Mouse (Mus musculus) urinary bladder, adult 18-20 months (tissue): Measurements from ENCODE around the gene Fbn1.

Experiments
- DNase-seq, 2 experiments: peaks; one replicate each; pipeline ENCODE4 v3.0.0; 2022; ENCODE audit warnings: low spot score in 2 of 2, mixed read lengths in 2 of 2

Fbn1 gene

DNA sequence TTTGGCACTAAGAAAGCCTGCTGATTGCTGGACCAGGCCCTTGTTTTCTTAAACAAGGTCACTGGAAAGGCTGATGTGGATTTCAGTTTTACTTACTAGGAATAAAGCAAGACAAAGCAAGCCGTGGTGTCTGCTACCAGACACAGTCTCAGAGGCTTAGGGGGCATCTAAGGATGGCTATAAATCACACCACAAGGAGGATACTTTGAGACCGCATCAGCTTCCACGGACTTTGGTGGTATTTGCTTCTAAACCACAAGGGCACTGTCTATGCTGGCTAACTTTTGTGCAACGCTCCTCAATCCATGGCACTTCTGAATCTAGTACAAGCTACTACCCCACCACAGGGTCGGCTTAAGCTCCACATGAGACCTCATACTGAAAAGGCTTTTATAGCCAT is 167.4 kb downstream of the Fbn1 start:
- DNase-seq: no peak

DNA sequence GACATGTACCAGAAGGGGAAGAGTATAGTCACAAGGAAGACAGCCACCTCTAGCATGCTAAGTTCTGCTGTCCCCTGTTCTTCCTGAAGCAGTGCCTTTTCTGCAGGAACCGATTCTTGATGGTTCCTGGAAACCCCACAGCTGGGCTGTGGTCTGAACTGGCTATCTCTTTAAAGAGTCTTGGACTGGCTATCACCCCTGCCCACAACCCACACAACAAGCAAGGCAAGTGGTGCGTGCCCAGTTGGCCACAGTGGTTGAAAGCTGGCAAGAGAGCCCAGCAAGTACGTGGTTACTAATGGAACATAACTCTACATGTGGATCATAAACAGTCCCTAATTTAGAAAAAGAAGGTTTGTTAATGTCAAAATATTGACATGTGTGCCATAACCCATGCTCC is 170.6 kb downstream of the Fbn1 start:
- DNase-seq: no peak

DNA sequence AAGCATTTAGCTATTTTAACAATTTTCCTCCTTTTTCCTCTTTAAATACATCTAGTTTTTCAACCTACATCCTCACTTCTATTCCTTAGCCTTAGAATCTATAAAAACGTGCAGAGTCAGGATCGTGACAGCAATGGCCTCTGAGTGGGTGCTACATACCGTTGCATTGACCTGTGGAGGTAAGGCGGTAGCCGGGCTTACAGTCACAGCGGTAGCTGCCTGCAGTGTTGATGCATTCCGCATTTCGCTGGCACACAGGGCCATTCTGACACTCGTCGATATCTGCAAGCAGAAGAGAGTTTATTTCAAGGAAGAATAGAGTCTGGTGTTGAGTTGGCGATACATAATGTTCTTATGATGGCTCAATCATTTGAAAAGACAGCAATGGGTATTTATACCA is 172.6 kb downstream of the Fbn1 start:
- no peak for DNase-seq

DNA sequence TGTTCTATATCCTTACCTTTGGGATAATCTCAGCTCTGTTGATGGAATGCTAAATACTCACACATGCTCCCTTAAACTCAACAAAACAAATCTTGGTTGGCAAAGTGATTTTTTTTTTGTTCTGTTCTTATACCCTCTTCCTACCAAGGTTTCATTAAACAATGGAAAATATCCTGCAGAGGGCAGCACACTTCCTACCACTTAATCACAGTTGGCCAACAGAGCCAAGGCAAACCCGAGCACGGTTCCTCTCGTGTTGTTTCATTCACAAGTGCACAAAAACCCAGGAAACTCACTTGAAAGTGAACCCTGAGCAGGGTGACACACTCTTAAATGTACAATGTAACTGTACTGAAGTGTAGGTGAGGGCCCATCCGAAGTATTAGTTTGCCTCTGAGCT is 173.6 kb downstream of the Fbn1 start:
- DNase-seq: no peak

DNA sequence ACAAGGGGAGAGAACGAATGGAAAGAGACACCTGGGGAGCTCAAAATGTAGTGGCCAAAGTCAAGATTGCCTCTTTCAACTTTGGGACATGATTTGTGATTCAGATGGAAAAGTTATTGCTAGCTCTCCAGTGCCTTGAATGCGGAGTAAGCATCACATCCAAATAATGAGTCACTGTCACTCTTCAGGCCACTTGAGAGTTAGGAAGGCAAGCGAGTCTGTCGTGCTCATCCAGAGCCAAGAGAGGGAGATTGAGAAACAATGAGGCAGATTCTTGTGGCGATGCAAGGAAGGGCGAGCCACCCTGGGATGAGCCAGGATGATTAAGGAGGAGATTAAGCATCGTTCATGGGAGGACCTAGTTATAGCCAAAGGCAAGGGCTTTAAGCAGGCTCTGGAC is 176.2 kb downstream of the Fbn1 start:
- no peak for DNase-seq

DNA sequence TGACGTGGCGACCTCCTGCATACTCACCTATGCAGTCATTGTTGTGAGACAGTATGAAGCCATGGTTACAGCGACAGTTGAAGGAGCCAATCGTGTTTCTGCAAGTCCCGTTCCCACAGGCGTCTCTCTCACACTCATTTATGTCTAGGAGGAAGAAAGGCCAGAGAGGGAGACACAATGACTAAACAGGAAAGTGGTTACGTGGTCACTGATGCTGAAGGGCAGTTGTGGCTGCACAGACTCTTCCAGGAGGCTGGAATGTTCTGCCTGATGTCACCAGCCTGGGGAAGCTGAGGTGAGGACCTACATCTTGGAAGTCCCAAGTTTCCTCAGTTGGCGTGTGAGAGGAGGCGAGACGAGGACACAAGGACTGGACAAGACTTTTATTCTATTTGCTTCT is 177.3 kb downstream of the Fbn1 start:
- DNase-seq: no peak

DNA sequence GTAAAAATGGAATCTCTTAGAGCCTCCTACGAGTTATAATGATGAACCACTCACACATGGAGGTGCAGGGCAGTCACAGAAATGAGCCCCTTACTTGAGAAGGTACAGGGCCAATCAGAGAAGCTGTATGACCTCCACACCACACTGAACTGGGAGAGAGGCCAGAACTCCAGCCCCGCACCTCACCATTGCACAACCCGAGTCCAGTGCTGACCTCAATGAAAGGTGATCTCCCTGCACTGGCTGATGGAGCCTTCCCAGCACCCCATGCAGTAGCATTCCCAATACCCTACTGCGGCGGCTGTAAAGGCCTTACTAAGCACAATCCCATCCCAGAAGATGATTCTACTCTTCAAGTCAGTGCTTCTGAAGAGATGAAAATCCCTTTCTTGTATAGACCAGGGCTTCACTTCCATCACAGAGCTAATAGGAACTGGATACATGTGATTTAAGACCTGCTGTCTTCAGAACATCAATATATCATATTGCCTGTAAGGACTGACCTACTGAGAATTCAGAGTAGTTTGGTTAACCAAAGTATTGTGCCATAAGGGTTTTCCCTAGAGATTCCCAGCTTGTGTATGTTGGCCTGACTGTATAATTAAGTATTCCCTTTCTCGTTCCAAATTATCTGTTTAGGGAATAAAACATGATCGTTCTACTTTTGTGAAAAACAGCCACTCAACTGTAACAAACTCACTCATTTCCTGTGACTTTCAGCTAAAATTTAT is 182.5 kb downstream of the Fbn1 start:
- no peak for DNase-seq

DNA sequence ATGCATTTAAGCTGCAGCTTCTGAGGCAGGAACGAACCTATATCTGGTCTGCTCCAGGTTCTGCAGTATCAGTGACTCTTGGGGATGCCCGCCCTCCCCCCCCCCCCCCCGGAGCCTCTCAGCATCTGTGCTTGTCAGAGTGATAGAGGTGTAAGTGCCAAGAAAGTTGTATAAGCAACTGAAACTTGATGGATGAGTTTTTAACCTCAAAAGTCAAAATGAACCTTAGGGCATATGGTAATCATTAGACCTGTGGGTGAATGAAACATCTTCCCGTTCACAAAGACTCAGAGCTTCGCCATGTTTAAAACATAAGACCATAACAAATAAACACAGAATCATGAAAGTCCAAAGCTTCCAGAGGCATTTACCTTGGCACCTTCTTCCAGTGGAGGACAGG is 183.3 kb downstream of the Fbn1 start:
- no peak for DNase-seq

DNA sequence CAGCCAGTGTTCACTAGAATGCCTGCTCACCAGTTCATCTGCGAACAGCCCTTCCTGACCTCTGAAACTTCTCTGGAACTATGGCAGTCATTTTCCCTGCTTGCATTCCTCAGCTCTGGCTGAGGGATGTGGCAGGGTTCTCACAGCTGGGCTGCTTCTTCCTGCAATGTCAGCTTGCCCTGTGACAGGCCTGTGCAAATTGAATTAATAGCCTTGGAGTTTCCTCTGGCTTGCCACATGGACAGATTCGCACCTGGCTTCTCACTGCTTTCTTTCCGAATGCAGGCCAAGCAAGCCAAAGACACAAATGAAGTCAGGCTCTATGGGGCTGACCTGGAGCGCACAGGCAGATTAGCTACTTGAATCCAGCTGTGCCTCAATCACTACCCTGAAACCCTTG is 184.4 kb downstream of the Fbn1 start:
- DNase-seq: no peak

DNA sequence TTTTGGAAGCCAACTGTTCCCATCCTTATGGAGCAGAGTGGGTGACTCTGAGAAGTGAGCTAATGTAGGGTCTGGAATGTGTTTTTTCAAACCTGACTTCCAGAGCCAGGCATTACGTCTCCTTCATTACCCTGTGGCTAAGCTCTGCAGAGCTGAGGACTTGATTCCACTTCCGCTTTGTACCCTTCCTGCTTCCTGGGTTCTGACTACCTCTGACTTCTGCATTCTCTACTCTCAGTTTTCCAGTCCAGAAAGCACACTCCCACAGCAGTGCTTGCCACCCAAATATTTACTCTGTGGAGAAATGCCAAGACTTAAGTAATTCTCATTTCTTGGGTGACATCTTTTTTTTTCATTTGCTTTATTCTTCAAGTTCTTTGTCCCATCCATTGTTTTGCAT is 185.2 kb downstream of the Fbn1 start:
- no peak for DNase-seq

DNA sequence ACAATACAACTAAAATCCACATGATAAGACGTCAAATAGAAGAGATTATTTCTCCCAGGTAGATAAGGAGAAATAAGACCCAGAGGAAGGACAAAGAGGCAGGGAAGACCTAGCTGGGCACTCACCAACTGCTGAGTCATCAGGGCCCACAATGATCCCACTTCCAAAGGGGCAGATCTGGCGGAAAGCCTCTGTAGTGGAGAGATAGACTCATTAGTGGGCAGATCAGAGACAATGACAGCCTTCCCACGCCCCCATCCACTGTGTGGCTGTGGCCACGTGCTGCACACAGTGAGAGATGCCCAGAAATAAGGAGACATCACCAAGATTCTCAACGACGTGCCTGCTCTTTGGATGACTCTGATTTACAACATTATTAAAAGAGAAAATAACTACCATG is 186.7 kb downstream of the Fbn1 start:
- DNase-seq: no peak

DNA sequence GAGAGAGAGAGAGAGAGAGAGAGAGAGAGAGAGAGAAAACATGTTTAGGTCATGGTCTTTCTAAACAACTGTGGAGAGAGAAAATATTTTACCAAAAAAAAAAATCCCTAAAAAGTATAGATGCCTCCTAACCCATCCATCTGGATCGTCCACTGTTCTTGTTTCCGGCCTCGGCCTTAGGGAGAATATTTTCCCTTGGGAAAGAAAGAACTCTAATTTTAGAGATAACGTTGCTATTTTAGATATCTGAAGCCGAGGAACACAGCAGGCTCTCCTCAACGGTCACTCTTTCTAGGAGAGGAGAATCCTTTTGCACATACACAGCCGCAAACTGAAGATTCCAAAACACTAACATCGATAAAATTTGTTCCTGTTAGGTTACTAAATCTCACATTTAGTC is 188.1 kb downstream of the Fbn1 start:
- no peak for DNase-seq

DNA sequence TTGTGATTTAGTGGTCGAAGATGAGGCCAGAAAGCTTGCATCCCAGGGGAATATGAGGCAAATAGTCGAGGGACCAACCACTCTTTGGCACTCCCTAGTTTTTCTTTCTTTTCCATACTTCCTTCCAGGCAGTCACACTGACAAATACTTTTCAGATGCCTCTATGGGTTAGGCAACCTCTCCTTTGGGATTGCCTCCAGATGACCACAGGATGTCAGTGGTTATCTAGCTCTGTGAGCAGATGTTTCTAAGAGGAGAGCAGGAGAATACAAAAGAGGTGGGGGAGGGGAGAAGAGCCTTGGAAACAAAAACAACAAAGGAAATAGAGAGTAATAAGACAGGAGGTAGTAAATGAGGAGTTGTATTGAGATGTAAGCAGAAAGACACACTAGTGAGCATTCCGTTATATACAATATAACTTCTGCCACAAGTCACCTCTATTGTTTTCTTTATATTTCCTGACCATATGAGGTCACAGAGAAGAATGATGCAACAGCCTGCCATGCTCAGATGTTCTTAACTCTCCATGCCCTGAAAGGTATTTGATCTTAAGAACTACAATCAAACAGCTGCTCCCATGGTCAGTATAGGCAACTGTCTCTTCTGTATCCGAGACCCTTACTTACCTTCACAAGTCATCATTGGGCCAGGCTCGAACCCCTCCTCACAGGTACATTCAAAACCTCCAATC is 189.3 kb downstream of the Fbn1 start:
- DNase-seq: no peak

DNA sequence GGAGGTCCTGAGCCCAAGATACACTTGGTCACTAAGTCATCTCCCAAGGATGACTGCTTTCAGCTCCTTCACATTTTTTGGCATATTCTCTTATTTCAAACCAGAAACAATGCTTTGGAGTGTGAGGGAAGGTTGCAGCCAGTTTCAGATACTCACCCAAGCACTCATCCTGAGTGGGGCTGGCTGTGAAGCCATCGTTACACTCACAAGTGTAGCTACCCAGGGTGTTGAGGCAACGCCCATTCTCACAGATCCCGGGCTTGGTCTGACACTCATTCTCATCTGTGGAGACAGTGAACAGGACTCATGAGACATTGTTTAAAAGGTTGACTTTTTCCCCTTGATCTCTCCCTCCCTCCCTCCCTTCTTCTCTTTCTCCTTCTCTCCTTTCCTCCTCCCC is 192.6 kb downstream of the Fbn1 start:
- DNase-seq: no peak

DNA sequence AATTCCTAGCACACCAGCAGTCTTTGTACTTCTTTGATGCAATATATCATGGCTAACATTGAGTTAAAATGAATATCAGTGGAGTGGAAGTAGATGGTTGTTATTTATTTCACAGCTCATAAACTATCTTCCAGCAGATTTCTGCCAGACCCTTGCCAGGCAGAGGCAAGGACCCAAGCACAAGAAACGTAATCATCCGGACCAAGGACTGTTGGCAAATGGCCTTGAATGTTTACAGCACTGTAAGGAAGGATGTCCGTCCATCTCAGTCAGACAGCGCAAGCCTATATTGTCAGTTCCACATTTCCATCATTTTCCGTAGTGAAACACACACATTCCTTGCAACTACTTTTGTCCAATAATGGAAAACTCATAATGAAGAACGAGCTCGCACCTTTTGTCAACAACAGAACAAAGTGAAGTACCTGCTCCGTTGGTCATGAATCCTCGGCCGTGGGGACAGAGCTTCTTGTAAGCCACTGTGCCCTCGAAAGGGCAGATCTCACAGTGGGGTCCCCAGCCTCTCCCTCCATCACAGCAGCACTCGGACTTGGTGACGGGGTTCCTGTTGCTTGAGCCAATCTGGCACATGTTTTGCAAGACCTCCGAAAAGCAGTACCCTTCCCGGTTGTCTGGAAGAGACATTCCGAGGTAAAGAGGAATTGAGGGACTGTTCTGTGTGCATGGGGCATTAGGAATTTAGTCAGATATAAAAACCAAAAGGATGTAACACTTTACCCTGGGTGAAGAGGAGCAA is 193.4 kb downstream of the Fbn1 start:
- no peak for DNase-seq

DNA sequence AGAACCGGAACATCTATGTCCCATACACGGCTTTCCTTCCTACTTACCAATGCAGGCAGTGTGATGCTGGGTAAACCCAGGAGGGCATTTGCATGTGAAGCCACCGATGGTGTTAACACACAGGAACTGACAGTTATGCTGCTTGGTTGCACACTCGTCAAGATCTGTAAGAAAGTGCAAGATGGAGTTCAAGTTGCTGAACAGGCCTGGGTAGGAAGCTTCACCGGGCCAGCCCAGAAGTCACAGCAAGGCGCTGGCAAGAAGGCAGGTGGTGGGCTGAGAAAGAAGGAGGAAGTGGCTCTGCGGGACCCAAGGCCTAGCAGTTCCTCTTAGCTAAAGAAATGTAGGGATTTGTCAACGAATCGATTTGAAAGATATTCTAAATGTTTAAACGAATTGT is 198.1 kb downstream of the Fbn1 start:
- DNase-seq: no peak

DNA sequence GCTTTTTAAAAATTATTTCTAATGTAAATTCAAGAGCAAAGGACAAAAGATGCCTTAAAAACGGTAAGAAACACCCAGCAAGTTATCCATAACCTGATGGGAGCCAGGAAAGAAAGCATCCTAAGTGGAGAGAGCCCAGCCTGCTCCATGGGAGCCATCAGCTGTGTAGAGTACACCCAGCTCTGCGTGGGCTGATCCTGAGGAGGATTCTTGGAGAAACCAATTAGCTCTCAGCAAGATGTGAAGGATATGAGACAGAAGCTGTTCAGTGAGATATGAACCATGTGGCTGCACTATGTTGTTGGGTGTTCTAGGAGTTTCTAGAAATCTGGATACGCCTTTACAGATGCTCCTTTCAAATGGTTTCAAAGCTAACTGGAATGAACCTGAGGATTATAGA is 202.1 kb downstream of the Fbn1 start:
- DNase-seq: no peak

DNA sequence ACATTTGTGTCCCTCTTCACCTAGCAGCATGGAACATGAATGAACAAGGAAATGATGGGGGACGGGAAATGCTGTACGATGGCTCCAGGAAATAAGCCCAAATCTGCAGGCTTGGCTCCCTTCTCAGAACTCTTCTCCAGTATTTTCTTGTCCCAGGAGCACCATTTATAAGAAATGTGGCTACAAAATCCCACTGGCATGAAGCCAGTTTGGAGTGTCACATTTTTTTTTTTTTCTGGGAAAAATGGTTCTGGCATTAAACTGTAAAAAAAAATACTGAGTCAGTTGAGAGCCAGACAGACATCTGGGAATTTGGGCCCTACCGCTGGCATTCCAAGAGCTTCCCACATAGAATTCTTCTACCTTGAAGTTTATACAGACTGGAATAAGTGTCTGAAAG is 203.0 kb downstream of the Fbn1 start:
- no peak for DNase-seq

DNA sequence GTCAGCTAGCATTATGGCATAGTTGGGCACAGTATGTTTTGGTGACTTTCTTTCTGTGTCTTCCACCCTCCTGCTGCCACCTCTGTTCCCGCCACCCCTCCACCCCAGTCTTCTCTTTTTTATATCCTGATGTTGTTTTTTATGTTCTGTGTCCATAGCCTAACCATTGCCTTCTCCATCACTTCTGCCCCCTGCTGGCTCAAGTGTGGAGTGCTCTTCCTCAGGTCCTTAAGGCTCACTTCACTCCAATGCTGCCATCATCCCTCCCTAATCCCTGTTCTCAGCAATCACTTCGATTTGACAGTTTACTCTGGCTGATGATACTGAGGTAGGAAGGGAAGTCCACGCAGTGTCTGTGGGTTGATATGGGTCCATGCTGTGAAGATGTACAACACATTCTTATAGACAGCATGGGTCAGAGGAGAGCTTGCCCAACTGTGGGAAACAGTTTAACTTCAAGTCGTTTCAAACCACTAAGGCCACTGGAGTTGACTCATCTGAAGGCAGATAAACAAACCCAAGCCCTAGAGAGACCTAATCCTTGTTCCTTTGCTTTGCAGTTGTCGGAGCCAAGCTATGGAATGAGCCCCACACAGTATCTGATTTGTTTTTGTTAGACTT is 203.9 kb downstream of the Fbn1 start:
- DNase-seq: no peak

DNA sequence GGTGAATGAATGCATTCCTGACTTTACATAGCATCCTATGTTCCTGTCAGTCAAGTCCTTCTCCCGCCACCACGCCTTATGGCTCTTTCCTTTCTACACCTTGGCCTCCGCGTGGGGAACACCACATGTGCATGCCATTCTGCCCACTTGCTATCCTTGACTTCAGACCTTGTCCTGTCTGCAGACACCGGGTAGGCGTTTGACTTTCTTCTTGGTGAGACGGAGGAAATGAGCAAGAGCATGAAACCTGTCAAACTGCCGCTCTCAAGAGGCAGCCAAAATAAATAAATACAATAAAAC is 205.2 kb downstream of the Fbn1 start:
- no peak for DNase-seq

DNA sequence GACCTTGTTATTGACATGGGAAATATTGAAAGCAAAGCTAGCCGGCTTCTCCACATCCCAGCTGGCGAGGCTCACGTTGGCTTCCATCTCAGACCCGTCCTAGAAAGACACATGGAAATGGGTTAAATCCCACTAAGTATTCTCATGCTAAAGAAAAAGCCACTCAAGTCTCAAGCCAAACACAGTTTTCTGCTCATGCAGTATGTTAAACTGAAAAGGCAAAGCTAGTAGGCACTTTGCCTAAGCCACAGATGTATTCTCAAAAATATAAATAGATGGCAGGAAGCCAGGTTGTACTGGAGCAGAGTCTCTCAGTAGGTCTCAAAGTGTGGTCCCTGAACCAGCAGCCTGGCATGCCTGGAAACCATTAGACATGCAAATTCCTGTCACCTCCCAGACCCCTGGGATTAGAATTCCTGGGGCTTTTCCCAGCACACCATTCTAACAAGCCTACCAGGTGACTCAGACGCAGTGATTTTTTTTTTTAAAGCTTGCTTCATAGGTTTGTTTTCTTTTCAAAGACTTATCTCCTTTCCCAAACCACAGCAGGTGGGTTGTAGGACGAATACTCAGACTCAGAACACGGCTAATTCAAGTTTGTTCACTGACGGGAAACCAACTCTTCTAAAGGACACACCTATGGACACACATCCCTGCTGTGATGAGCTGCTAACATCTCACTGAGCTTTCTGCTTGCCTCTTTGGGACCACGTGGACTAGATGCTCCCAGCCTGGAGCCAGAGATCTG is 205.7 kb downstream of the Fbn1 start:
- no peak for DNase-seq

DNA sequence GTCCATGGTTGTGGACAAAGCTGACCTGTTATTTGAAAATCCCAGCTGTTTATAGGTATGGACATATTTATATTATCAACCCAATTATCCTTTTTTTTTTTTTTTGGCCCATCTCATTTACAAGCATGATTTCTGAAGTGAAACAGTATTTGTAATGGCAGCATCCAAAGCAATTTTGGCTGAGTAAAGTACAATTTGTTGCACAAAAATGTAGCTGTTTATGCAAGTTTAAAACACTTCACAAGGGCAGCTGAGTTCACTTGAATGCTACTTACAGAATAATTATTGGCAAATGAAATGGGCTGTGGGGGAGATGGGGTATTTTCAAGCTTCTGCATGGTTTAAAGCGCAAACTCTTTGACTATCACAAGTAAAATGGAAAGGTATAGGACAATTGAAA is 209.0 kb downstream of the Fbn1 start:
- DNase-seq: no peak
